Mouse (Mus musculus) ES-Bruce4 (cell line): ENCODE data around the gene Auts2.

ENCODE experiments used
- CTCF ChIP-seq: IDR thresholded peaks from one replicate; pipeline ENCODE4 v1.8.1; 2011; ENCODE audit warnings: low read depth, low read length
- POLR2A ChIP-seq: IDR thresholded peaks from one replicate; pipeline ENCODE4 v1.8.1; 2011; ENCODE audit warnings: low read length; ENCODE audit not compliant: insufficient read depth

DNA sequence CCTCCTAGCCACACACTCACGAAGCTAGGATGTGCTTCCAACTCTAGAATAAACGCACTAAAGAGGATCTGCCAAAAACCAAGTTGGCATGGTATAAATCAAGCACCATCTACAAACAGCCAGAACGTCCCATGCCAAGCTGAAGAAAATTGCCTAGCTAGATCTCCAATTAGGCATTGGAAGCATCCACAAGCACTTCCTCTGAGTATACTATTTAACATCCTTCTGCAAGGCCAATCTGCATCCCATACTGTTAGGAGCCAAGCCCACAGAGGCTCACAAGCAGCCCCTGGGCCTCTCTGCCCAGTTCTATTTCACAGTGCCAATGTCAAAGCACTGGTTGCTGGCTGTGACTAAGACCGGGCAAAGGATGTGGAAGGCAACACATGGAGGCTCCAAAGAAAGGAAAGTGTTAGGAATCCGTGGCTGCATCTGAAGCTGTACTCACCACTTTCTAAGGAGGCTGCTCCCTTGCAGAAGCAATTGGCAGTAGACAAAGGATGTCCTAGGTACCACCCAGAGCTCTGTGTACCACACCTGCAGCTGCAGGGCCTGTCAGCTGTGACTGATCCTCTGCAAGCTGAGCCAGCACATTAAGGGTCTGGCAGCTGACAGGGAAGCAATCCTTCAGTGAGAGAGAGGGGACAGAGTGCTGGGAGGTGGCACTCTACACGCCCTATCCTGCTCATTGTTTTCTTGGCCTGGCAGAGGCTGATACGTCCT lies 407.0 kb downstream of the Auts2 start:
- no peak for TF ChIP-seq CTCF
- no peak for TF ChIP-seq POLR2A
